Mouse (Mus musculus) layer of hippocampus, postnatal 14 days (tissue): ENCODE results near the gene Tmprss3. TPM values are rescaled to one million over a fixed set of nuclear protein-coding genes. Genes with fewer than 3 reads are reported as not detected.

Experiments
- DNase-seq, 2 experiments: peaks; one replicate each; pipeline ENCODE4 v3.0.0; 2021 to 2022; ENCODE audit warnings: low spot score in 2 of 2, mixed read lengths in 1 of 2
- long read RNA-seq, 2 experiments: library from polyadenylated mRNA; stranded (forward); transcript quantifications; one replicate each; pipeline ENCODE4 v2.0.0; 2021
- total RNA-seq, 2 experiments: library from RNA; stranded (reverse); gene quantifications; 2 replicates each; pipeline ENCODE4 v1.2.3; 2021

Gene Tmprss3
- under 1 TPM in 1 of 2 experiments, not detected in 1; 0.12 TPM for total RNA-seq
- long read RNA-seq, experiment 1 = 0 reads
- long read RNA-seq, experiment 2 = 0 reads

- no peak for DNase-seq
Observed at GRCm38 (mm10) chr17:31198877-31199276, at the start of gene Tmprss3. Tmprss3 (minus strand) TSS chr17:31198977.

GRCm38 (mm10) chr17:31247144-31247543 is 48.4 kb upstream of the Tmprss3 start:
- DNase-seq = no peak

- DNase-seq = no peak
Observed at GRCm38 (mm10) chr17:31245321-31245720, 46.5 kb upstream of the Tmprss3 start.

- DNase-seq = no peak
Observed at GRCm38 (mm10) chr17:31242764-31243163, 44.0 kb upstream of the Tmprss3 start.

- no peak for DNase-seq
Observed at GRCm38 (mm10) chr17:31241156-31241555, 42.4 kb upstream of the Tmprss3 start.

- no peak for DNase-seq
Observed at GRCm38 (mm10) chr17:31238234-31239020, 39.6 kb upstream of the Tmprss3 start.

- no peak for DNase-seq
Observed at GRCm38 (mm10) chr17:31235915-31236314, 37.1 kb upstream of the Tmprss3 start.

GRCm38 (mm10) chr17:31232251-31233010 is 33.7 kb upstream of the Tmprss3 start:
- DNase-seq = no peak

GRCm38 (mm10) chr17:31231780-31232179 is 33.0 kb upstream of the Tmprss3 start:
- no peak for DNase-seq

GRCm38 (mm10) chr17:31226931-31227330 is 28.2 kb upstream of the Tmprss3 start:
- no peak for DNase-seq

GRCm38 (mm10) chr17:31226368-31226767 is 27.6 kb upstream of the Tmprss3 start:
- DNase-seq = no peak

- DNase-seq = no peak
Observed at GRCm38 (mm10) chr17:31224591-31224990, 25.8 kb upstream of the Tmprss3 start.

GRCm38 (mm10) chr17:31223835-31224234 is 25.1 kb upstream of the Tmprss3 start:
- DNase-seq = no peak

- DNase-seq = no peak
Observed at GRCm38 (mm10) chr17:31222810-31223310, 24.1 kb upstream of the Tmprss3 start.

GRCm38 (mm10) chr17:31216068-31216955 is 17.5 kb upstream of the Tmprss3 start:
- DNase-seq = no peak

GRCm38 (mm10) chr17:31211881-31212280 is 13.1 kb upstream of the Tmprss3 start:
- no peak for DNase-seq

GRCm38 (mm10) chr17:31210299-31210698 is 11.5 kb upstream of the Tmprss3 start:
- DNase-seq = no peak

GRCm38 (mm10) chr17:31209376-31209930 is 10.7 kb upstream of the Tmprss3 start:
- no peak for DNase-seq

- no peak for DNase-seq
Observed at GRCm38 (mm10) chr17:31208654-31209053, 9.9 kb upstream of the Tmprss3 start.

- DNase-seq = no peak
Observed at GRCm38 (mm10) chr17:31207771-31208334, 9.1 kb upstream of the Tmprss3 start, which contains the start of gene Ubash3a. Ubash3a (plus strand) TSS chr17:31207873.
